In genomic region chr5:99641407-99641806, GRCm38 (mm10) we compare ENCODE assay signal across 11 mouse cellular contexts.
"Had no signal": no experiment of that assay in that cellular context is flagged by ENCODE, and none has a peak within 500 bp of the region (broad histone marks: within the 10 kb centered on the region; RNA-seq: fewer than 3 reads in every experiment).

No protein-coding gene starts in this region.

- DNase-seq: retina, postnatal 1 day; right cerebral cortex, postnatal 14 days; right cerebral cortex, postnatal 25 days; right cerebral cortex, postnatal 4 days; spleen, adult 18-20 months; thymus, adult 18-20 months; thymus, adult 2 months; thymus, postnatal 14 days; thymus, postnatal 25 days; thymus, postnatal 36 days; thymus, postnatal 4 days had no signal
